Mouse (Mus musculus): ENCODE data around the gene Gm9112. TPM values are rescaled to one million over a fixed set of nuclear protein-coding genes. Genes with fewer than 3 reads are reported as not detected.

Gene Gm9112
- polyA plus RNA-seq, 1 experiment from 2014 or later: not detected

Other genes with a start within 250 kb of the Gm9112 start
- 2.5 and 3.4 TPM in 2 replicates for gene Hdac8, start 202.3 kb downstream of the Gm9112 start, polyA plus RNA-seq (2014; fragmentation: Nextera tagmentation; extraction: Ambion mirVana)
- gene Phka1, start 63.4 kb downstream of the Gm9112 start, polyA plus RNA-seq (2014; fragmentation: Nextera tagmentation; extraction: Ambion mirVana): 5.8 and 6.7 TPM in 2 replicates
- not detected in 2 replicates for gene Gm3880, start 20.7 kb downstream of the Gm9112 start, polyA plus RNA-seq (2014; fragmentation: Nextera tagmentation; extraction: Ambion mirVana)
- gene Dmrtc1b, start 230 bp upstream of the Gm9112 start, polyA plus RNA-seq (2014; fragmentation: Nextera tagmentation; extraction: Ambion mirVana): not detected in 2 replicates
- gene Dmrtc1c1, start 95.3 kb upstream of the Gm9112 start, polyA plus RNA-seq (2014; fragmentation: Nextera tagmentation; extraction: Ambion mirVana): not detected in 2 replicates
- gene Dmrtc1c2, start 147.0 kb upstream of the Gm9112 start, polyA plus RNA-seq (2014; fragmentation: Nextera tagmentation; extraction: Ambion mirVana): not detected in 2 replicates
- not detected in 2 replicates for gene 1700031F05Rik, start 160.3 kb upstream of the Gm9112 start, polyA plus RNA-seq (2014; fragmentation: Nextera tagmentation; extraction: Ambion mirVana)
- 0.38 and 0.55 TPM in 2 replicates for gene Dmrtc1a, start 201.1 kb upstream of the Gm9112 start, polyA plus RNA-seq (2014; fragmentation: Nextera tagmentation; extraction: Ambion mirVana)
- gene 1700011M02Rik, start 201.3 kb upstream of the Gm9112 start, polyA plus RNA-seq (2014; fragmentation: Nextera tagmentation; extraction: Ambion mirVana): not detected in 2 replicates
- not detected in 2 replicates for gene 1700018G05Rik, start 220.7 kb upstream of the Gm9112 start, polyA plus RNA-seq (2014; fragmentation: Nextera tagmentation; extraction: Ambion mirVana)